Mouse (Mus musculus) lung, postnatal 0 days (tissue): ENCODE data around the gene Grin2a. TPM values are rescaled to one million over a fixed set of nuclear protein-coding genes. Genes with fewer than 3 reads are reported as not detected.

Experiments
- ATAC-seq: fragments of 200-750 bp; cut with Nextera tagmentation; 2 replicates; pipeline ENCODE4 v1.8.0; 2017; ENCODE audit warnings: moderate library complexity
- DNase-seq: peaks from one replicate; pipeline ENCODE4 v3.0.0-alpha.2; 2016; ENCODE audit warnings: low spot score
- H3K27ac ChIP-seq: fragments of 300-500 bp; sonication (generic); 2 replicates; pipeline ENCODE4 v1.5.1; 2014; ENCODE audit warnings: antibody characterized with exemption, mild to moderate bottlenecking, low read length, mixed read lengths
- H3K27me3 ChIP-seq: fragments of 300-500 bp; sonication (generic); replicated peaks from 2 replicates; pipeline ENCODE4 v1.6.1; 2014; ENCODE audit warnings: low read length, mixed read lengths; ENCODE audit not compliant: insufficient read depth
- H3K36me3 ChIP-seq: fragments of 300-500 bp; sonication (generic); 2 replicates; pipeline ENCODE4 v1.6.1; 2014; ENCODE audit warnings: low read length, mixed read lengths; ENCODE audit not compliant: insufficient read depth
- H3K4me1 ChIP-seq: fragments of 300-500 bp; sonication (generic); 2 replicates; pipeline ENCODE4 v1.6.1; 2014; ENCODE audit warnings: antibody characterized with exemption, low read depth, low read length, mixed read lengths; ENCODE audit not compliant: insufficient read depth
- H3K4me2 ChIP-seq: fragments of 300-500 bp; sonication (generic); replicated peaks from 2 replicates; pipeline ENCODE4 v1.6.1; 2014; ENCODE audit warnings: low read depth, mild to moderate bottlenecking, low read length, moderate library complexity, mixed read lengths
- H3K4me3 ChIP-seq: fragments of 300-500 bp; sonication (generic); 2 replicates; pipeline ENCODE4 v1.5.1; 2014; ENCODE audit warnings: low read depth, low read length
- H3K9ac ChIP-seq: fragments of 300-500 bp; sonication (generic); replicated peaks from 2 replicates; pipeline ENCODE4 v1.6.1; 2014; ENCODE audit warnings: low read depth, mild to moderate bottlenecking
- H3K9me3 ChIP-seq: fragments of 300-500 bp; sonication (generic); 2 replicates; pipeline ENCODE4 v1.6.1; 2016; ENCODE audit warnings: low read length, mixed read lengths
- CTCF ChIP-seq: IDR thresholded peaks from 2 replicates; pipeline ENCODE4 v1.5.1; 2016; ENCODE audit warnings: antibody characterized with exemption, mild to moderate bottlenecking
- EP300 ChIP-seq: IDR thresholded peaks from 2 replicates; pipeline ENCODE4 v1.6.1; 2016; ENCODE audit warnings: antibody characterized with exemption, mild to moderate bottlenecking, control low read depth
- WGBS: fragments of 180-500 bp; shearing (Covaris S2); extraction: QIAGEN DNeasy Blood & Tissue Kit; methylation state at CpG from one replicate; pipeline ENCODE4 v1.1.7; 2014; 5-methylcytosine and 5-hydroxymethylcytosine counted together
- polyA plus RNA-seq: library from polyadenylated mRNA; unstranded; fragments of >200 nt; fragmentation: Nextera tagmentation; extraction: Ambion mirVana; gene quantifications from 2 replicates; pipeline ENCODE4 v1.2.1, GENCODE M21; 2015

The Grin2a gene
- polyA plus RNA-seq, 1 experiment from 2014 or later = 0.06 TPM

DNA sequence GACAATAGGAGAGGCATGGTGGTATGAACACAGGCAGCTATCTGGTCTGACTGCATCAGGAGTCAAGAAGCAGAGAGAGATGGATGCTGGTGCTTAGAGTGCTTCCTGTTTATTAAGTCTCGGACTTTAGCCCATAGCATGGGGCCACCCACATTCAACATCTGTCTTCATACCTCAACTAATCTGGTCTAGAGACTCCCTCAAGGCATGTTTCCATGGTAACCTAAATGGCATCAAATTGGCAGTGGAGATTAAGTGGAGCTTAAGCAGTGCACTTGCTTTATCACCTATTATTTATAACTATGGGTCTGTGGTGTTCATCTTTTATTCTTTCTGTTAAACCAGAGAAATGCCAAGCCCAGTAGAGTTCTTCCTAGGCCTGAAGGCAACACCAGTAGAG, 433.5 kb downstream of the Grin2a start:
- Histone ChIP-seq H3K4me2 (no peak overlapping the region), H3K4me3 (no peak overlapping the region), H3K9ac (no peak overlapping the region), H3K4me1 (no peaks in the 10 kb centered on the region), H3K27ac (no peak overlapping the region), H3K9me3 (no peaks in the 10 kb centered on the region), H3K36me3 (no peaks in the 10 kb centered on the region), H3K27me3 (no peaks in the 10 kb centered on the region)
- 27% methylated on average over 1 of the region's 1 CpGs for WGBS
- TF ChIP-seq CTCF (no peak), EP300 (no peak)
- DNase-seq (no peak), ATAC-seq (no peak)

DNA sequence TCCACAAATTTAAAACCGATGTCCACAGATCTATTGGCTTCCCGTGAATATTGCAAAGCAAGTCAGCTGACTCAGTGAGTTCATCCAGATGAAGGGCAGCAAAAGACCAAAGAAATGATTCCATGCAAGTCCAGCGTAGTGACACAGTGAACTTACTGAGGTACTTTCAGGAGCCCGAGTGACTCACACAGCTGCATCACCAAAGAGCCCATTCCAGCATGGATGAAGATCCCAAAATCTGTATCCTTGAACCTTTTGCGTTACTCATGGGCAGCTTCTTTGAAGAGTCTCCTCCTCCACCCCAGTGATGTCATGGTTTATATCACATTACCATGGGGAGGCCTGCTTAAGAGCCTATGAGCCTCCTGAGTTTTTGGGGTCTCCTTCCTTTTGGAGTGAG, 460.2 kb downstream of the Grin2a start:
- no peaks in the 10 kb centered on the region for H3K4me1 ChIP-seq
- DNase-seq = no peak
- no peaks in the 10 kb centered on the region for H3K9me3 ChIP-seq
- no peaks in the 10 kb centered on the region for H3K27me3 ChIP-seq
- no peak overlapping the region for H3K27ac ChIP-seq
- H3K9ac ChIP-seq = no peak overlapping the region
- no peak overlapping the region for H3K4me3 ChIP-seq
- H3K4me2 ChIP-seq = no peak overlapping the region
- no peaks in the 10 kb centered on the region for H3K36me3 ChIP-seq
- ATAC-seq = no peak
- TF ChIP-seq CTCF = no peak
- no peak for TF ChIP-seq EP300
- 82% methylated on average over 5 of the region's 5 CpGs for WGBS

DNA sequence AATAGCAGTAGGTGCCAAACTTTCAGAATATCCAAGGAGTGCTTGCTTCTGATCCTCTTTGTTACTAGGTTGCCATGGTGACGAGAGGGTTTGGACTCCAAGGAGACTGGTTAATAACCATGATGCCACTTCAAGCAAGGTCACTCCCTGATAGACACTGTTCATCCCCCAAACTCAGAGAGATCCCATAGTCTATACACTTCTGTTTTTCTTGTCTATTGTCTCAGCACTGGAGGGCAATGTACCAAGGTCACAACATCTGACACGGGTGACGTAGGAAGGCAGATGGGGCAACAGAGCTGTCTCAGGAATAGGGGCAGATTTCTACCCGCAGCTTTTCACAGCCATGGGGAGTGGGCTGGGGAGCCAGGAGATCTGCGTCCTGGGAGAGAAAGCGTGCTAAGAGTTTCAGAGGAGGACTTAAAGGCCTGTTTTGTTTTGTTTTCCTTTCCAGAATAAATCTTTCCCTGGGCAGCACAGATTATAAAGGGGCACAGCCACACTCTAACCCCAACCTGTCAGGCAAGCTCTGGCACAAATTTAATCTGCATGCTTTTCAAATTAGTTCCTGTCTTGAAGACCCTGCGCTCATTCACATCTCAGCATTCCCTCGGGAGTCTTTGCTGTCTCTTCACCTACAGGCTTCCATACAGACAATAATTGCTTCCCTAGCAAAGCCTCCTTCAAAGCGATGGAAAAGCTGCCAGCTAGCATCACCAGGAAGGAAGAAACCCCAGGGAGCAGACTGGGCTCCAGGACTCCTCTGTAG, 461.6 kb downstream of the Grin2a start:
- 68% methylated on average over 9 of the region's 9 CpGs for WGBS
- Histone ChIP-seq H3K27me3 (no peaks in the 10 kb centered on the region), H3K9ac (no peak overlapping the region), H3K27ac (no peak overlapping the region), H3K4me2 (no peak overlapping the region), H3K4me1 (no peaks in the 10 kb centered on the region), H3K4me3 (no peak overlapping the region), H3K36me3 (no peaks in the 10 kb centered on the region), H3K9me3 (no peaks in the 10 kb centered on the region)
- TF ChIP-seq CTCF (no peak), EP300 (no peak)
- DNase-seq (no peak), ATAC-seq (no peak)

DNA sequence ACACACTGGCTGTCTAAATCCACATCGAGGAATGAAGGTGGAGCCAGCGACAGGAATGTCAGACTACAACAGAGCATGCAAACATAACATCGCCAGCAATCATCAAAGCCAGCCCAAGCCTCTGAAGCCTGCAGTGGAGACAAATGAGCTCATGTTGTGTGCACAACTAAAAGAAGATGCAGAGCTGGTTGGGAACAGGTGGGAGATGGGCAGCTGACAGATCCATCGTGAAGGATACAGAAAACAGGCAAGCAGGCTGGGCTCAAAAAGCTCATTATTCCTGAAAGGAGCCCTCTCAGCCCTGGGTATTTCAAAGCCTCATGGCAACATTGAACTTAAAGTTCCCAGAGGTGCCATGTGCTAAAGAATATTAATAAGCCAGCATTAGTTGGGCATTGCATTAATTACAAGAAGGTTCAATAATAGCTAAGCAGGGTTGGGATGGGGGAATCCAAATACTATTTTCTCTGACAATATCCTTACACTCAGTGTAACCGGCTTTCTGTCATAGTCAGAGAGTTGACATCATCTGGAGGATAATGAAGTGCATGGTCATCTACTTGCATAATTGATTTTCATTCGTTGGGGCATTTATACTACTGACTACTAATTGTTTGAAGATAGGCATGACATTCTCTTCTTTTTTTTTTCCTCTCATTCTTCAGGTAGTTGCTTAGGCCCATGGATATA, 462.4 kb downstream of the Grin2a start:
- WGBS = 67% methylated on average over 6 of the region's 6 CpGs

DNA sequence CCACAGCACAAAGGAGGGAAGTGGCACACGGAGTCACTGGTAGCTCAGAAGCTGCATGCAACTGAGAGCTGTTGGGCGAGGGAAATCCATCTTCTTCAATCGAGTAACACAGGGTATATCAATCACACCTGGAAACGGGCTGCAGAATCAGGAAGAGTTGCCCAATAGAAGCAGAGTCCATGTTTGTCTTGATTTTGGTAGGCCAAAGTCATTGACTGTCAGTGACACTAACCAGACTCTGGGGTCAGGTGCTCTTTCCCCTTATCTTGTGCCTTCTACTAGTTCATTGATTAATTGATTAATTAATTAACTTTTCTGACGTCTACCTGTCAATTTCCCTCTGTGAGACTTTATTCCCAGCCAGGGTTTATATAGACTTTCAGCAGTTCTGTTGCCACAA, 468.1 kb downstream of the Grin2a start:
- Histone ChIP-seq H3K27me3 (no peaks in the 10 kb centered on the region), H3K27ac (no peak overlapping the region), H3K36me3 (no peaks in the 10 kb centered on the region), H3K9me3 (no peaks in the 10 kb centered on the region), H3K4me1 (no peaks in the 10 kb centered on the region), H3K4me3 (no peak overlapping the region), H3K4me2 (no peak overlapping the region), H3K9ac (no peak overlapping the region)
- TF ChIP-seq EP300 (no peak), CTCF (no peak)
- no peak for DNase-seq
- WGBS = 47% methylated on average over 5 of the region's 5 CpGs
- no peak for ATAC-seq

More for the DNA sequence above, 462.4 kb downstream of the Grin2a start:
- no peak for DNase-seq
- Histone ChIP-seq H3K9ac (no peak overlapping the region), H3K4me1 (no peaks in the 10 kb centered on the region), H3K4me2 (no peak overlapping the region), H3K27me3 (no peaks in the 10 kb centered on the region), H3K27ac (no peak overlapping the region), H3K36me3 (no peaks in the 10 kb centered on the region), H3K4me3 (no peak overlapping the region), H3K9me3 (no peaks in the 10 kb centered on the region)
- TF ChIP-seq EP300 = no peak
- no peak for TF ChIP-seq CTCF
- ATAC-seq = no peak

DNA sequence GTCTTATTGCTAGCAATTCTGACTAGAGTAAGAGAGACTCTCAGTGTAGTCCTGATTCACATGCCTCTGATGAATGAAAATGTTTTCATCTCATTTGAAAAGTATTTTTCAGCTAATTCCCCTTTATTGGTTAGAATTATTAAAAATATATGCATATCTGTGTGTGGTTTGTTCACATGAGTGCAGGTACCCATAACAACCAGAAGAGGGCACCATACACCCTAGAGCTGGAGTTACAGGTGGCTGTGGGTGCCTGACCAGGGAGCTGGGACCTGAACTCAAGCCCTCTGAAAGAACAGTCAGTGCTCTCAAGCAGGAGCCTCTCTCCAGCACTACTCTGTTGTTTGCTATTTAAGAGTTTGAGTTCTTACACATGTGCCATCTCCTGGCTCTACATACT, 472.0 kb downstream of the Grin2a start:
- Histone ChIP-seq H3K9ac (no peak overlapping the region), H3K27ac (no peak overlapping the region), H3K4me3 (no peak overlapping the region), H3K36me3 (no peaks in the 10 kb centered on the region), H3K9me3 (no peaks in the 10 kb centered on the region), H3K27me3 (no peaks in the 10 kb centered on the region), H3K4me2 (no peak overlapping the region), H3K4me1 (no peaks in the 10 kb centered on the region)
- no peak for DNase-seq
- no peak for ATAC-seq
- TF ChIP-seq CTCF = no peak
- TF ChIP-seq EP300 = no peak

Other genes starting within 250 kb of the Grin2a start
- gene Rpl39l, start 174.7 kb upstream of the Grin2a start, polyA plus RNA-seq = 0.31 TPM in 1 of 2 replicates, not detected in the other
- gene Atf7ip2, start 197.2 kb upstream of the Grin2a start, polyA plus RNA-seq = 0.05 and 0.23 TPM in 2 replicates